Mouse (Mus musculus): Measurements from ENCODE around the gene Gm13306. TPM values are rescaled to one million over a fixed set of nuclear protein-coding genes. Genes with fewer than 3 reads are reported as not detected.

The Gm13306 gene
- polyA plus RNA-seq (2017; shearing (Covaris generic)) = not detected

GRCm38 (mm10) chr4:42153136-42153535 lies at the start of gene Gm13306:
Gene Gm13306, plus strand, starts transcription at chr4:42153436.

GRCm38 (mm10) chr4:42114517-42114916 lies 38.7 kb upstream of the Gm13306 start, which contains the start of gene Gm13304:
Gene Gm13304, plus strand, starts transcription at chr4:42114817.

GRCm38 (mm10) chr4:42168503-42168902 lies 15.3 kb downstream of the Gm13306 start, which contains the start of gene Gm13305:
Gene Gm13305, minus strand, starts transcription at chr4:42168603.

Other genes starting within 250 kb of the Gm13306 start
- not detected for gene Gm21541, start 249.8 kb upstream of the Gm13306 start, polyA plus RNA-seq (2017; shearing (Covaris generic))
- gene Gm20878, start 211.9 kb upstream of the Gm13306 start, polyA plus RNA-seq (2017; shearing (Covaris generic)) = 2.1 TPM
- 0.10 TPM for gene Fam205a4, start 187.4 kb upstream of the Gm13306 start, polyA plus RNA-seq (2017; shearing (Covaris generic))
- gene Gm21093, start 118.7 kb upstream of the Gm13306 start, polyA plus RNA-seq (2017; shearing (Covaris generic)) = not detected
- not detected for gene Gm3893, start 62.2 kb upstream of the Gm13306 start, polyA plus RNA-seq (2017; shearing (Covaris generic))
- not detected for gene Gm13304, start 38.6 kb upstream of the Gm13306 start, polyA plus RNA-seq (2017; shearing (Covaris generic))
- gene Gm13305, start 15.2 kb downstream of the Gm13306 start, polyA plus RNA-seq (2017; shearing (Covaris generic)) = not detected
- not detected for gene Gm10600, start 87.2 kb downstream of the Gm13306 start, polyA plus RNA-seq (2017; shearing (Covaris generic))
- not detected for gene Ccl21b, start 102.3 kb downstream of the Gm13306 start, polyA plus RNA-seq (2017; shearing (Covaris generic))
- gene Gm21953, start 140.8 kb downstream of the Gm13306 start, polyA plus RNA-seq (2017; shearing (Covaris generic)) = not detected
- gene Fam205a3, start 164.9 kb downstream of the Gm13306 start, polyA plus RNA-seq (2017; shearing (Covaris generic)) = not detected

Measured in CD4-positive, CD25-positive, alpha-beta regulatory T cell, adult 9 weeks (primary cell).